Mouse (Mus musculus) embryonic facial prominence, embryonic 10.5 days (tissue): ENCODE data around the gene Sh2d1a. TPM values are rescaled to one million over a fixed set of nuclear protein-coding genes. Genes with fewer than 3 reads are reported as not detected.
A peak's percentile ranks its signal among the peaks of the same experiment; 100 is the strongest.

Source experiments
- DNase-seq: peaks from one replicate; pipeline ENCODE4 v3.0.0-alpha.2; 2017; ENCODE audit warnings: low spot score
- H3K27ac ChIP-seq: fragments of 300-500 bp; sonication (generic); replicated peaks from 2 replicates; pipeline ENCODE4 v1.5.1; 2016; ENCODE audit warnings: mild to moderate bottlenecking
- H3K27me3 ChIP-seq: fragments of 300-500 bp; sonication (generic); replicated peaks from 2 replicates; pipeline ENCODE4 v1.6.1; 2016; ENCODE audit warnings: low read depth, mild to moderate bottlenecking; ENCODE audit not compliant: poor library complexity, severe bottlenecking
- H3K36me3 ChIP-seq: fragments of 300-500 bp; sonication (generic); replicated peaks from 2 replicates; pipeline ENCODE4 v1.6.1; 2016; ENCODE audit warnings: mild to moderate bottlenecking, moderate library complexity
- H3K4me1 ChIP-seq: fragments of 300-500 bp; sonication (generic); 2 replicates; pipeline ENCODE4 v1.6.1; 2016
- H3K4me3 ChIP-seq: fragments of 300-500 bp; sonication (generic); 2 replicates; pipeline ENCODE4 v1.5.1; 2016; ENCODE audit warnings: mild to moderate bottlenecking, moderate library complexity
- H3K9me3 ChIP-seq: fragments of 300-500 bp; sonication (generic); 2 replicates; pipeline ENCODE4 v1.6.1; 2016; ENCODE audit warnings: mild to moderate bottlenecking
- WGBS: fragments of 180-500 bp; shearing (Covaris S2); methylation state at CpG from one replicate; pipeline ENCODE4 v1.1.7; 2016; 5-methylcytosine and 5-hydroxymethylcytosine counted together
- polyA plus RNA-seq: library from polyadenylated mRNA; unstranded; fragments of >200 nt; fragmentation: Nextera tagmentation; extraction: Ambion mirVana; gene quantifications from 2 replicates; pipeline ENCODE4 v1.2.1, GENCODE M21; 2016

Sh2d1a gene
- polyA plus RNA-seq, 1 experiment from 2014 or later, result 0.44 TPM

DNA sequence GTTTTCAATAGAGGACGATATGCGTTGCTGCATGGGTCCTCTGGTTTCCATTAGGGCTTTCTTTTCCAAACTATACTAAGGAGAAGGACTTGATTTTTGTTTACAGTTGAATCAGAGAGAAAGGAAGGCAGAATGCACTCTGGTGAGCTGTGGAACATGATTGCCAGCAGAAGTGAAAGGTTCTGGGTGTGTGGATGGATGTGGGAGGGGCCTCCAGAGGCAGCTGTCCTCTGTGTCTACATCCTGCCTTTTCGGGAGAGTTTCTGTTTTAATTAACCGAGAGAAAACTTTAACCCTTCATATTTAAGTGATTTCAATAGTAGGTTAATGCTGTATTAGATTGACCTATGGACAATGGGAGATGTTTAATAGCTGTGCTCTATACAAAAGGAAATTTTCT lies 46.3 kb downstream of the Sh2d1a start:
- Histone ChIP-seq H3K27ac (no peak overlapping the region), H3K36me3 (no peaks in the 10 kb centered on the region), H3K9me3 (no peaks in the 10 kb centered on the region), H3K4me3 (no peak overlapping the region), H3K4me1 (no peaks in the 10 kb centered on the region), H3K27me3 (no peaks in the 10 kb centered on the region)
- no peak for DNase-seq
- 69% methylated on average over 4 of the region's 4 CpGs for WGBS

DNA sequence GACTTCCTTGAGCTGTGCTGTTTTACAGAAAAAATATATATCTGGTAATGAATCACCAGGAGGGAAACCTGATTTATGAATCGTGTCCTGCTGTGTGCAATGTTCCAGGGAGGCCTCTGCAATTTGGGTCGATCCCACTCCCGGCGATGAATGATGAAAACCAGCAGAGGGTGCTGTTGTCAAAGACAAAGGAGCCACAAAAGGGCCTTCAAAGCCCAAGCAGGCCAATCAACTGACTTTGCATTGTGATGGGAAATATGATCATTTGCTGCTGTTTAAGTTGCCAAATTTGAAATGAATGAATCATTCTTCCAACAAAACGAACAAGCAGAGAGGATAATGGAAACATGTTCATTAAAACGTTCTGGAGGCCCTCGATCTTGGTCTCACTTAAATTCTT lies 55.0 kb downstream of the Sh2d1a start:
- H3K4me1 ChIP-seq, result no peaks in the 10 kb centered on the region
- no peak overlapping the region for H3K27ac ChIP-seq
- peak; percentile 49 for DNase-seq
- H3K9me3 ChIP-seq, result no peaks in the 10 kb centered on the region
- WGBS, result 21% methylated on average over 7 of the region's 7 CpGs
- no peaks in the 10 kb centered on the region for H3K36me3 ChIP-seq
- H3K27me3 ChIP-seq, result no peaks in the 10 kb centered on the region; the same call in 1 of the 2 replicates
- H3K4me3 ChIP-seq, result no peak overlapping the region

DNA sequence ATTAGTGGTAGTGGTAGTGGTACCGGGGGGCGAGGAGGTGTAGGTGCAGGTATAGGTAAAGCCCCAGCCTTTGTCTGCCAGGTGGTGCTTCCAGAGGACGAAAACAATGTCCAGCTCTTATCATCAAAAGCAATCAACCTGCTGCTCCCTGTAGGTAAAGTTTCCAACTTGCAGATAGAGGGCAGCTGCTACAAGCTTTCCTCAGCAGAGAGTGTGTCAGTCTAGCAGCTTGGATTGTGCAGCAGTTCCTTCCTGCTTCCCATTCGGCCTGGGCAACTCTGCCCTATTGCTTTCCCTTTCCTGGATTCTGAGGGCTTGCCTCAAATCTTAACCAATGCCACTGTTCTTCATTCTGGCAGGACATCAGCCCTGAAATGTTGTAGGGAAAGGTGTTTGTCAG lies 56.4 kb downstream of the Sh2d1a start:
- Histone ChIP-seq H3K27me3 (no peaks in the 10 kb centered on the region; the same call in 1 of the 2 replicates), H3K4me1 (no peaks in the 10 kb centered on the region), H3K9me3 (no peaks in the 10 kb centered on the region), H3K27ac (no peak overlapping the region), H3K36me3 (no peaks in the 10 kb centered on the region), H3K4me3 (no peak overlapping the region)
- 70% methylated on average over 4 of the region's 4 CpGs for WGBS
- no peak for DNase-seq

Other genes with a start within 250 kb of the Sh2d1a start
- not detected in 2 replicates for gene Tex13c2, start 12.8 kb upstream of the Sh2d1a start, polyA plus RNA-seq